In the genomic region with DNA sequence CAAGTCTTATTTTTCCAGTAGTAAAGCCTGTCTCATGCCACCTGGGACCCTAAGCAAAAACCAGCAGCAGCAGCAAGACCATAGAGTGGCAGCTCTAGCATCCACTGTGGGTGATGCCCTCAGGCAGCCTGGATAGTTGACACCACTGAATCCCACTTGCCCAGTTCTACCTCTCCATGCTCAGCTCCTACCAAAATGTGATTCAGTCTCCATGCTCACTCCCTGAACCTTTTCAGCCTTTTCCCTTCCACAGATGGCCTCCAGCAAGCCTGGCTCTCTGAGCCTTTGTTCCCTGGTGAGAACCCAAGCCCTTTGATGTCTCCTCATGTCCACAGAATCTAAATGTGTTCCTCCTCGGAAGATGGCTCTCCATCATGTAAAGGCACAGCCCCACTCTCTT, we compare ENCODE assay signal across 28 mouse cellular contexts.
"Had no signal": no experiment of that assay in that cellular context is flagged by ENCODE, and none has a peak within 500 bp of the region (broad histone marks: within the 10 kb centered on the region; RNA-seq: fewer than 3 reads in every experiment).

No protein-coding gene starts in this region.

- H3K4me1 ChIP-seq: limb, embryonic 12.5 days; limb, embryonic 13.5 days; limb, embryonic 15.5 days; liver, embryonic 12.5 days; liver, embryonic 13.5 days; liver, embryonic 15.5 days; lung, embryonic 15.5 days; megakaryocyte, embryonic 14.5 days; midbrain, embryonic 10.5 days; midbrain, embryonic 12.5 days; midbrain, embryonic 13.5 days; neural tube, embryonic 12.5 days had no signal

- H3K4me3 ChIP-seq: limb, embryonic 10.5 days; limb, embryonic 12.5 days; limb, embryonic 13.5 days; limb, embryonic 15.5 days; liver, embryonic 12.5 days; liver, embryonic 13.5 days; liver, embryonic 15.5 days; lung, embryonic 15.5 days; megakaryocyte, embryonic 14.5 days; midbrain, embryonic 10.5 days; midbrain, embryonic 12.5 days; midbrain, embryonic 13.5 days; midbrain, embryonic 15.5 days; myocyte; neural tube, embryonic 12.5 days had no signal

- H3K27ac ChIP-seq: limb, embryonic 10.5 days; limb, embryonic 12.5 days; limb, embryonic 13.5 days; limb, embryonic 15.5 days; liver, embryonic 12.5 days; liver, embryonic 13.5 days; liver, embryonic 14.5 days; liver, embryonic 15.5 days; lung, embryonic 15.5 days; macrophage; midbrain, embryonic 10.5 days; midbrain, embryonic 12.5 days; midbrain, embryonic 13.5 days; midbrain, embryonic 15.5 days; neural tube, embryonic 12.5 days had no signal

- DNase-seq: left cerebral cortex, postnatal 4 days; liver; liver, embryonic 13.5 days; liver, postnatal 0 days; lung, adult 18-20 months; lung, adult 2 months; lung, embryonic 14.5 days; lung, postnatal 10 days; lung, postnatal 14 days; lung, postnatal 36 days; lung, postnatal 4 days; midbrain, embryonic 14.5 days had no signal

- H3K36me3 ChIP-seq: limb, embryonic 10.5 days; limb, embryonic 12.5 days; limb, embryonic 13.5 days; limb, embryonic 15.5 days; liver, embryonic 12.5 days; liver, embryonic 13.5 days; liver, embryonic 15.5 days; lung, embryonic 15.5 days; midbrain, embryonic 10.5 days; midbrain, embryonic 12.5 days; midbrain, embryonic 13.5 days; midbrain, embryonic 15.5 days; neural tube, embryonic 12.5 days had no signal

- H3K27me3 ChIP-seq: limb, embryonic 13.5 days; limb, embryonic 15.5 days; liver, embryonic 12.5 days; liver, embryonic 13.5 days; liver, embryonic 15.5 days; lung, embryonic 15.5 days; megakaryocyte, embryonic 14.5 days; midbrain, embryonic 12.5 days; midbrain, embryonic 13.5 days; midbrain, embryonic 15.5 days; neural tube, embryonic 12.5 days had no signal

- H3K9me3 ChIP-seq: limb, embryonic 10.5 days; limb, embryonic 12.5 days; limb, embryonic 13.5 days; limb, embryonic 15.5 days; liver, embryonic 12.5 days; liver, embryonic 13.5 days; liver, embryonic 15.5 days; lung, embryonic 15.5 days; midbrain, embryonic 10.5 days; midbrain, embryonic 12.5 days; midbrain, embryonic 15.5 days; neural tube, embryonic 12.5 days had no signal
